Mouse (Mus musculus) left cerebral cortex, adult 9 months (tissue): ENCODE data around the gene Gm45261.
A peak's percentile ranks its signal among the peaks of the same experiment; 100 is the strongest.

Source experiments
- DNase-seq, 2 experiments: peaks; one replicate each; pipeline ENCODE4 v3.0.0; 2022; ENCODE audit warnings: low spot score in 2 of 2

The Gm45261 gene

GRCm38 (mm10) chr1:80410229-80410973 is 50.8 kb downstream of the Gm45261 start:
- no peak for DNase-seq

DNA sequence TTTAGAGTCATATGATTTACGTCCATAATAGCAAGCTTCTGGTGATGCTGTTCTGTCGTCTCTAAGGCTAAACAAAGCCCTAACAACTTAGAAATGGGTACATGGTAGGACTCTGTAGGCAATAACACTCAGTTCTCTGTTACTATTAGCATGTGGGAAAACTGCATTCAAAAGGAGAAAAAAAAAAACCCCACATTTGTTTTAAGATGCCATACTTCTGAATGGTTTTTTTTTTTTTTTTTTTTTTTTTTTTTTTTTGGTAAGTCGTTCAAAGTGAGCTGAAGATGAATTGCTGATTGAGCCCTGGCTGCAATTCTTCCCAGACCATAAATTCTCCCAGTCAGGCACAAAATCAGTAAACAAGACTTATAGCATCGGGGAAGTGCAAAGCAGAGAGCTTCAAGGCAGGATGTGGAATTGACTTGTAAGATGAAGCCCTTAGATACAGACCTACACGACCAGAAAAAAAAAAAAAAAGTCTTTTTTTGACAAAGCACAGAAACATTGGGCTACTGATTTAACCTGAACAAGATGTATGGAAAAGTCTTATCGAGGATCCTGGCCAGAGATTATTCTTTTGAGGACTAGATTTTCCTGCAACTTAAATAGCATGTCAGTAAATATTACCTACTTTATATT is 51.7 kb downstream of the Gm45261 start:
- no peak for DNase-seq

DNA sequence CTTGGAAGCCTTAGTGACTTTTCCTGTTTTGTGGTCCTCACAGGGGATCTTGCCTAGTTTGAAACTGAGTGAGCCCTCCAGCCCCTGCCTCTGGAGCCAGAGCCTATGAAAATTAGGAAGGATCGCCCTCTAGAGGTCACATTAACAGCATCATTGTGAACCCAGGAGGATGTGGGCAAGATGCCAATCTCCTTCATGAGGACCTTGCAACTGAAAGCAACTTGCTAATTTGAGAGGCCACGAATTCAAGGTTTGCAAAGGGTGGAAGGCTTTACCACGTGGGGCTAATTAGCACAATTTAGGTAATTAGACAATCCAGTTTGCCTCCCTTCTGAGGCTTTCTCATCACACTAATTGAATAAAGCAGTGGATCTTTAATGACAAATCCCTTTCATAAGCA is 52.7 kb downstream of the Gm45261 start:
- DNase-seq: peak; percentile 33 to 77

GRCm38 (mm10) chr1:80404196-80404595 is 57.1 kb downstream of the Gm45261 start:
- no peak for DNase-seq

- DNase-seq: no peak
These were observed 57.8 kb downstream of the Gm45261 start for GRCm38 (mm10) chr1:80403366-80403893.

DNA sequence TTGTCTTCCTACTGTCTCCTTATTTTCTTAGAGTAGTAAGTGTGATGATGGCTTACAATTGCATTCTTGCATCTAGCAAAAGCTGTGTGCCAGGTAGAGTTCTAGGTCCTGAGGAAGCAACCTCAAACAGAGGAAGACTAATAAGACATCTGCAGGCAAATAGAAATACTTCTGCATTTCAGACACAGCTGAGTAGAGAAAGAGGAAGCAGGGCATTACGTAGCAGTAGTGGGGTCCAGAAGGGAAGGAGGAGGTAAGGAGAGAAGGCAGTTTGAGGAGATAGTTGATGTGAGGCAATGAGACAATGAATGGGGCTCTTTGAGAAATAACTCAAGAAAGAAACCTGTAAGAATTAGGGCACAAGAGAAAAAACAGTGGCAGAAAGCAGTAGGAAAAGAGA is 59.3 kb downstream of the Gm45261 start:
- no peak for DNase-seq
